Mouse (Mus musculus) left cerebral cortex, adult 8-10 months (tissue): ENCODE measurements around the gene Prg3. TPM values are rescaled to one million over a fixed set of nuclear protein-coding genes. Genes with fewer than 3 reads are reported as not detected.
A peak's percentile ranks its signal among the peaks of the same experiment; 100 is the strongest.

Experiments used
- DNase-seq, 2 experiments: peaks; one replicate each; pipeline ENCODE4 v3.0.0; 2022; ENCODE audit warnings: low spot score in 2 of 2
- total RNA-seq, 4 experiments: library from RNA; stranded (reverse); gene quantifications; 2 replicates each; pipeline ENCODE4 v1.2.4; 2022

Gene Prg3
- total RNA-seq = not detected

DNA sequence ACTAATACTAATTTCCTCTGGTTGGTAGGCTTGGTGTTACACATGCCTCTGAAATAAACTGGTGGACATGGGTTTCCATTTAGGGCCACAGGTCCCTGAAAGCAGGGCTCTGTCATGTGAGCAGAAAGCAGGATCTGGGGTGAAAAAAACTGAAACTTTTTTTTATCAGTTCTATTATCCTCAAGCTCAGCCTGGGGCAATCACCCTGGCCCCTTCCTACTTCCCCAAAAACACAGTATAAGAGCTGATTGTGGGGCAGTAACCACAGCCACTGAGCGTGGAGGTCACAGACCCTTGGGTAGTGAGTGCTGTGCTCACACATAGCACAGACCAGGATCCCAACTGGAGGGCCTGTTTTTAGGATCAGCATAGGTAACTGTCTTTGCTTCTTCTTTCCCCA is at the start of gene Prg3:
Prg3 (plus strand) TSS at position 286 of the 400 bp plus-strand sequence.
- DNase-seq = no peak

GRCm38 (mm10) chr2:84938249-84938946 is 49.6 kb upstream of the Prg3 start:
- no peak for DNase-seq

- DNase-seq = no peak
These were observed 48.7 kb upstream of the Prg3 start for GRCm38 (mm10) chr2:84939306-84939705.

DNA sequence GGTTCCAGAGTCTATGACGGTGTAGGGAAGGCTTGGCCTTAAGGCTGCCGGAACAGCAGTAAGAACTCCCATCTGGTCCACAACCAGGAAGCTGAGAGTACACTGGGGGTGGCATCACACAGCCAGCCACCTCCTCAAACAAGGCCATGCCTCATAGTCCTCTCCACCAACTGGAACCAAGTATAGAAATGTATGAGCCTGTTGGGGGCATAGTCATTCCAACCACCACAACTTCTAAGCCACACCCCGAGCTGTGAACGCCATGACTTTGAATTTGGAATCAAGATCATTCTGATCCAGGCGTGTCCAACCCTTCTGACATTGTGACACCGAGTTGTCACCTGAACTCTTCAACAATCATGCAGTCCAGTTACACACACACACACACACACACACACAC is 48.3 kb upstream of the Prg3 start:
- DNase-seq = no peak

DNA sequence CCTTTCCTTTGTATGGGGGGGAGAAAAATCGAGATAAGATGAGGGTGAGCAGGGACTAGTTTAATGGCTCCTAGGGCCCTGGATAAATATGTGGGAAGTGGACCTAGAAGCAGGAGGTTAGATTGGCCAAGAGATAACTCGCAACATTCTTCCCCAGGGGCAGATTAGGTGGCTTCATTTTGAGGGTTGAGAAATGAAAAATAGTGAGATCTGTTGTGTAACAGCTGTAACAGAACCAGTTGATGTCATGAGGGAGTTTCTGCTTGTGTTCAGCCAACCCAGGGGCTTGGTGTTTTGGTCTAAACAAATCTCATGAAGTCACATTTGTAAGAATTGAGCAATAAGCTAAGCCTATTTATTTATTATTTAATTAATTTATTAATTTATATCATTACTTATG is 46.7 kb upstream of the Prg3 start:
- DNase-seq = no peak

DNA sequence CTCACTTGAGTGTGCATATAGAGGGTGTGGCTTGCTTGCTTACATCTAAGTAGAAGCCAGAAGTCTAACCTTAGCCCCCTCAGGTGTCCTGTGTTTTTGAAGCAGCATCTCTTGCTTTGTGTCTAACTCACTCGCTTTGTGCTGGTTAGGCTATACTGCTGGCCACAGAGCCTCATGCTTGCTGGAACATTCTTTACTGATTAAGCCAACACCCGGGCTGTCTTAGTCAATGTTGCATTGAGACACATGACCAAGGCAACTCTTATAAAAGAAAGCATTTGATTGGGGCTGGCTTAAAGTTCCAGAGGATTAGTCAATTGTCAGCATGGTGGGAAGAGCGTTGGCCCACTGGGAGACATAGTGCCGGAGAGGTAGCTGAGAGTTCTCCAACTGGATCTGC is 46.2 kb upstream of the Prg3 start:
- DNase-seq = no peak

DNA sequence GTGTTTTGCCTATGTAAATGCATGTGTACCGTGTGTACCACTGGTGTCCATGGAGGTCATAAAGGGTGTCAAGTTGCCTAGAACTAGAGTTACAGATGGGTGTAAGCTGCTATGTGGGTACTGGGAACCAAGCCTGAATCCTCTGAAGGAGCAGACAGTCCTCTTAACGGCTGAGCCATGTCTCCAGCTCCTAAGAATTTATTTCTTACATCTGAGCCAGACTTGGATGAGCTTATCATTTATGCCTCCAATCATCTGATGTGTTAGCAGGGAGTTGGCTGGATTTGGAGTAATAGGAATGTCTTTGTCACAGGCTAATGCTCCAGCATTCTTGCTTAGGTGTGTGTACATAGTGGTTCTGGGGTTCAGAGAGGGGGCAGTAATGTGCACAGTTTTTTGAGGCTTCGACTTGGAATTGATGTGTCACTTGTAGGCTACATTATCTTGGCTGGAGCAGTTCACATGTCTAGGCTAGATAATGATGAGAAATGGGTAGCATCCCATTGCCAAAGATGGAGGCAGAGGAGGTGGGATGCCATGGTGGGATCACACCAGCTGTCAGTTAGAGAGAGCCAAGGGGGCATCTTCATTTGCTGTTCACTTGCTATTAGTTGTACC is 40.8 kb upstream of the Prg3 start:
- DNase-seq = no peak

DNA sequence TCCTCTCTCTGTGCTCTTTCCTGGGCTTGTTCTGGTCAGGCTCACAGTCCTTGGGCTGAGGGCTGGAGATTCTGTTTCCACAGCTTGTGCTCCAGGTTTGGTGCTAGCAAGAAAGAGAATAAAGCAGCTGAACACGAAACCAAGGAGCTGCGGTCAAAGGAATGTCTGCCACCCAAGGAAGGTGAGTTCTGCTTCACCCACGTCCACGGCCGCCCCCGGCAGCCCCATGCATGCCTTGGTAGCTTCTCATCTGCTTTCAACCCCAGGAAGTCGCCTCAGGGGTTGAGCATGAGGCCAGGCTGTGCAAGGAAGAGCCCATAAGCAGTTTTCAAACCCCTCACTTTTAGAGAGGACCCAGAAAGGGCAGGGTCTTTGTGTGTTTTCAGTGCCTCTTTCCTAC is 39.8 kb upstream of the Prg3 start:
- no peak for DNase-seq

DNA sequence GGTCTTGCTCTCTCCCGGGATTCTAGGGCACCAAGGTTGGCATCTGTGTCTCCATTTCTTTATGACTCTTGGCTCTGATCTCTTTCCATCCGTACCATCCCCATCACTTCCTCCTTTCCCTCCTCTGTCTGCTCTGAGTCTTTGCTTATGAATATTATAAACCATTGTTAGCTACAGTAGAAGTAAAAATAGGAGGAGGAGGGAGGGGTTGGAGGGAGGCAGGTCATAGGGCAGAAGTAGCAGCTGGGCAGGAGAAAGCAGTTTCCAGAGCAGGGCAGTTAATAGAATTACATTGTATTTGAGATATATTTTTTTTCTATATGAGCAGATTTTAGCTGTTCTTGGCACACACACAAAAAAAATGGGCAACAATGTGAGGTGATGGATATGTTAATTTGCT is 39.3 kb upstream of the Prg3 start:
- DNase-seq = no peak

DNA sequence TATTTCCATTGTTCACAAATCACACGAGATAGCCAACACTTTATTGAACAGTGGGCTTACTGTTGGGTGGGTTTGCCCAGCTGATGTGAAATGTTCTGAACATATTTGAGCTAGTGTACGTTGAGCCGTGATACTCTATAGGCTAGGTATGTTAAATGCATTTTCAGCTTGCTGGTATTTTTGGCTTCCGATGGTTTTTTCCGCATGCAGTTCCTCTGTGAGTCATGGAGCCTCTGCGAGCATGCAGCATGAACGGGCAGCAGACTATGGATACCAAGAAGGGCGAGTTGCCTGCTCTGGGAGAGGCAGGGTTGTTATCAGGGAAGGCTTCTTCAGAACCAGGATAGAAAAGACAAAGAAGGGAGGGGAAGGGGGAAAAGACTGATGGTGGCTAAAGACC is 37.0 kb upstream of the Prg3 start:
- no peak for DNase-seq

DNA sequence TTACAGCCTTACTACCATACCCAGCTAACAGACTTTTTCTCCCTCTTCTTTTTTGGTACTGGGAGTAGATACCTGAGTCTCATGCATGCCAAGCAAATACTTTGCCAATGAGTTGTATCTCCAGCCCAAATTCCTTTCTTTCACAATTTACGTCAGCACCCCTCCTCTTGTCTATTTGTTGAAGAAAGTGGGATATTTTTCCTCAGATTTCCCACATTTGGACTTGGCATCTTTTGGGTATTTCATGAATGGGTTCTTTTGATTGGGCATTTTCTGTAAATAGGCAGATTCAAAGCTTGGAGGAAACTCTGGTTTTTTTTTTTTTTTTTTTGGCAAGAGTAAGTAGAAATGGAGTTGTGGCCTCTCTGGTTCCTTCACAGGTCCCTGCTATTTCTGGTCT is 35.8 kb upstream of the Prg3 start:
- no peak for DNase-seq

DNA sequence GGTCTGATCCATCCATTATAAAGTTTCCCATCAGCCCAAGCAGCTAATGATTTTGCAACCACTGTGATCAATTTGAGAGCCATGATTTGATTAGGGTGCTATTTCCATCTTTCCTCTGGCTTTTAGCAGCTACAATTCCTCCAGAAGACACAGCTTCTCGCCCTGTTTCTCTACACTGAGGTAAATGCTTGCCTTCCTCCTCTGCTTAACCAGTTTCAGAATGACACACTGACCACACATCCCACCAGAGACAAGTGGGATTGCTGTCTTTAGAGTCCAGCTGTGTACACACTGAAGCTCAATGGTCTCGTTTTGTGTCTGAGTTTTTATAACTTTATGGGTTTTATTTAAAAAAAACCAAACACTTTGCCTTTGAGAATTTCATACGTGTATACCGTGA is 35.3 kb upstream of the Prg3 start:
- no peak for DNase-seq

DNA sequence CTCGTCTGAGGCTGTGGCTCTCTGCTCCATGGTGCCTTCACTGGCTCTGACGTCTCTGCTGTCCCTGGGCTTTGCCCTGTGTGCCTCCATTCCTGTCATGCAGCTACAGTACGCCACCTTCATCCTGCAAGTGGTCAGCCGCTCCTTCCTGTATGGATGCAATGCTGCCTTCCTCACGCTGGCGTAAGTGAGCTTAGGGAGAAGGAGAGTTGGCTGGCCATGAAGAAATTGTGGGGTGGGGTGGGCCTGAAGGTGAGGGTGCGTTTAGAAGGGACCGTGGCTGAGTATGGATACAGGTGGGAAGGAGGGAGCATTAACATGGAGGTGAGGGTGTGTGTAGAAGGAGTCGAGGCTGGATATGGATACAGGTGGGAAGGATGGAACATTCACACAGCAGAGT is 32.6 kb upstream of the Prg3 start:
- no peak for DNase-seq

- peak in 1 of 2 experiments; percentile 21 for DNase-seq
These were observed 31.7 kb upstream of the Prg3 start for GRCm38 (mm10) chr2:84956274-84956673.

DNA sequence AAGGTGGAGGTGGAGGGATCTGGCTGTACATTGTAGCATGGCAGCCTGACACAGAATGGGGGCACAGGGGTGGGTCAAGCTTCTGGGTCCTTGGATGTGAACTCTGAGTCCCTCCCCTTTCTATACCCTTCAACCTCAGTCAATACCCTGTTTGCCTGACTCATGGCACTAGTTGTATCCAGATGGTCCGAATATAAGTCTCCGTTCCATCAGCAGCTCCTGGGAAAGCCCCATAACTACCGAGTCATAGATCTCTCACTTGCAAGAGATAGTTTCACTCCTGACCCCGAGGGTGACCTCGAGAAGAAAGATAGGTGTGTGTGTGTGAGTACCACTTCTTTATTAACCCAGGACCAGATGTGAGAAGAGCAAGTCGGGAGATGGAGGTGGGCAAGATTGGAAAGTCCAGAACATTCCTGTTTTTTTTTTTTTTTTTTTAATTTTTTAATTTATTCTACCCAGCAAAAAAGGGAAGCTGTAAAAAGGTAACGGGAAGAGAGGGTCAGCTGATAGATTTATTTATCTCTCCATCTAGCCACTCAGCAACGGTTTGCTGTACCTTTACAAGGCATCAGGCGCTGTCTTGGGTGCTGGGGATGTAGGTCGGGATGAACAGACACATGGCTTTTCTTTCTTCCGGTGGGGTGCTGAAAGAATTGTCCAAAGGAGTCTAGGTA is 29.3 kb upstream of the Prg3 start:
- DNase-seq = no peak

DNA sequence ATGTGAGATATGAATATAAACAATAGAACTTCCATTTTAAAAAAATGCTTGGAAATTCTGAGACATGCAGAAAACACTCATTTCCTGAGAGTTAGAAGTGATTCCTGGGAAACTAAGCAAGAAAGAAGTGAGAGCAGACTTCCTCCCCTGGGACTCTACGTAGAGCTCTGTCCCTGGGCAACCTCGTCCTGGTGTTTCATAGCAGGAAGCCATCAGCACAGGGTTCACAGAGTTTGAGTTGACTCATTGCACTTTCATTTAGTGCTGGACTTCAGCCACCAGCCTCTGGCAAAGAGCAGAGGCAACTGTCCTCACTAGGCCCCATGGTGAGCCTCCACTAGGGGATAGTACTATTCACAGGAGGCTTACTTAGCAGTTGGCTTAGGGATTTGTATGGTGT is 26.7 kb upstream of the Prg3 start:
- DNase-seq = no peak

GRCm38 (mm10) chr2:84961901-84962300 is 26.1 kb upstream of the Prg3 start:
- no peak for DNase-seq

- DNase-seq = no peak
These were observed 25.0 kb upstream of the Prg3 start for GRCm38 (mm10) chr2:84962906-84963507.

- no peak for DNase-seq
These were observed 23.8 kb upstream of the Prg3 start for GRCm38 (mm10) chr2:84964111-84964801.

- DNase-seq = no peak
These were observed 20.6 kb upstream of the Prg3 start for GRCm38 (mm10) chr2:84967318-84967991.

DNA sequence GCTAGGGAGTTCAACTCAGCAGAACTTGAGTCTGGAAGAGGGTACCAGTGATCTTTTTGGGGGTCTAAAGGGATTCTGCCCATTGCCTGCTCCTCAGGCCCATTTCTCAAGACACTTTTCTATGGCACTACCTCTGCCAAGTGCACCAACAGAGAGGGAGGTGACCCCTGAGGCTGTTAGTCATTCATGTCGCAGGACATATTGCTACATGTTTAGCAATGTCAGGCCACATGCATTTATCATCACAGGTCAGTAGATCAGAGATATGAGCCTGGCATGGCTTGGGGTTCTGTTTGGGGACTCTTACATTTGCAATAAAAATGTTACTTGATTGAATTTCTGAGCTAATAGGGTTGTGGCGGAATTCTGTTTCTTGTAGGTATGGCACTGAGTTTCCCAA is 12.4 kb upstream of the Prg3 start:
- DNase-seq = no peak
